Mouse (Mus musculus) liver, postnatal 0 days (tissue): ENCODE measurements at regions not wholly inside any gene's neighbourhood (a gene's known extent, or its start where the extent isn't known, plus 50 kb on each side); places are given as distances from the start of the nearest gene placed in this dataset.

Experiments
- CTCF ChIP-seq: sonication (generic); IDR thresholded peaks from 2 replicates; pipeline ENCODE4 v1.5.1; 2016; ENCODE audit warnings: antibody characterized with exemption, low read depth
- EP300 ChIP-seq: IDR thresholded peaks from 2 replicates; pipeline ENCODE4 v1.6.1; 2016; ENCODE audit warnings: antibody characterized with exemption, low read depth, mild to moderate bottlenecking

- no peak for TF ChIP-seq CTCF
- no peak for TF ChIP-seq EP300
These were observed 258.6 kb upstream of the Usp25 start for GRCm38 (mm10) chr16:76754871-76755270.
